Mouse (Mus musculus): ENCODE measurements at regions not wholly inside any gene's neighbourhood (a gene's known extent, or its start where the extent isn't known, plus 50 kb on each side); places are given as distances from the start of the nearest gene placed in this dataset.

GRCm38 (mm10) chr15:87191901-87192300 is 352.2 kb upstream of the Fam19a5 start:
- no peak for ATAC-seq (ENCODE audit: insufficient number of reproducible peaks, low FRiP score, low TSS enrichment)

- no peak for ATAC-seq (ENCODE audit: insufficient number of reproducible peaks, low FRiP score, low TSS enrichment)
Observed at GRCm38 (mm10) chr15:87196306-87196893, 347.7 kb upstream of the Fam19a5 start.

GRCm38 (mm10) chr15:87199641-87200040 is 344.5 kb upstream of the Fam19a5 start:
- ATAC-seq (ENCODE audit: insufficient number of reproducible peaks, low FRiP score, low TSS enrichment): 0 out of 2 replicates have a peak, but pooled peaks have one; percentile 0

GRCm38 (mm10) chr15:87200282-87201048 is 343.6 kb upstream of the Fam19a5 start:
- ATAC-seq (ENCODE audit: insufficient number of reproducible peaks, low FRiP score, low TSS enrichment): peak; percentile 91

- ATAC-seq (ENCODE audit: insufficient number of reproducible peaks, low FRiP score, low TSS enrichment): 0 out of 2 replicates have a peak, but pooled peaks have one; percentile 1
Observed at GRCm38 (mm10) chr15:87201055-87201454, 343.0 kb upstream of the Fam19a5 start.

- ATAC-seq (ENCODE audit: insufficient number of reproducible peaks, low FRiP score, low TSS enrichment): no peak
Observed at GRCm38 (mm10) chr15:87229951-87230350, 314.1 kb upstream of the Fam19a5 start.

GRCm38 (mm10) chr15:87236096-87236495 is 308.0 kb upstream of the Fam19a5 start:
- no peak for ATAC-seq (ENCODE audit: insufficient number of reproducible peaks, low FRiP score, low TSS enrichment)

GRCm38 (mm10) chr15:87239057-87239456 is 305.0 kb upstream of the Fam19a5 start:
- no peak for ATAC-seq (ENCODE audit: insufficient number of reproducible peaks, low FRiP score, low TSS enrichment)

- 0 out of 2 replicates have a peak, but pooled peaks have one; percentile 56 for ATAC-seq (ENCODE audit: insufficient number of reproducible peaks, low FRiP score, low TSS enrichment)
Observed at GRCm38 (mm10) chr15:87261497-87261896, 282.6 kb upstream of the Fam19a5 start.

- ATAC-seq (ENCODE audit: insufficient number of reproducible peaks, low FRiP score, low TSS enrichment): no peak
Observed at GRCm38 (mm10) chr15:87264906-87265305, 279.2 kb upstream of the Fam19a5 start.

- no peak for ATAC-seq (ENCODE audit: insufficient number of reproducible peaks, low FRiP score, low TSS enrichment)
Observed at GRCm38 (mm10) chr15:87290987-87291529, 253.0 kb upstream of the Fam19a5 start.

GRCm38 (mm10) chr15:87319896-87320295 is 224.2 kb upstream of the Fam19a5 start:
- no peak for ATAC-seq (ENCODE audit: insufficient number of reproducible peaks, low FRiP score, low TSS enrichment)

- ATAC-seq (ENCODE audit: insufficient number of reproducible peaks, low FRiP score, low TSS enrichment): no peak
Observed at GRCm38 (mm10) chr15:87321067-87321985, 222.8 kb upstream of the Fam19a5 start.

GRCm38 (mm10) chr15:87325389-87325788 is 218.7 kb upstream of the Fam19a5 start:
- ATAC-seq (ENCODE audit: insufficient number of reproducible peaks, low FRiP score, low TSS enrichment): no peak

GRCm38 (mm10) chr15:87326281-87326680 is 217.8 kb upstream of the Fam19a5 start:
- no peak for ATAC-seq (ENCODE audit: insufficient number of reproducible peaks, low FRiP score, low TSS enrichment)

- ATAC-seq (ENCODE audit: insufficient number of reproducible peaks, low FRiP score, low TSS enrichment): no peak
Observed at GRCm38 (mm10) chr15:87332441-87332840, 211.7 kb upstream of the Fam19a5 start.

- no peak for ATAC-seq (ENCODE audit: insufficient number of reproducible peaks, low FRiP score, low TSS enrichment)
Observed at GRCm38 (mm10) chr15:87333527-87333926, 210.6 kb upstream of the Fam19a5 start.

GRCm38 (mm10) chr15:87334430-87334829 is 209.7 kb upstream of the Fam19a5 start:
- ATAC-seq (ENCODE audit: insufficient number of reproducible peaks, low FRiP score, low TSS enrichment): no peak

GRCm38 (mm10) chr15:87335324-87335723 is 208.8 kb upstream of the Fam19a5 start:
- no peak for ATAC-seq (ENCODE audit: insufficient number of reproducible peaks, low FRiP score, low TSS enrichment)

GRCm38 (mm10) chr15:87335737-87336136 is 208.4 kb upstream of the Fam19a5 start:
- 0 out of 2 replicates have a peak, but pooled peaks have one; percentile 50 for ATAC-seq (ENCODE audit: insufficient number of reproducible peaks, low FRiP score, low TSS enrichment)
